Mouse (Mus musculus) erythroblast, embryonic 14.5 days (primary cell): ENCODE data around the gene Tcn2.

ENCODE experiments used
- GATA1 ChIP-seq: IDR thresholded peaks from 2 replicates; pipeline ENCODE4 v1.6.1; 2012; ENCODE audit warnings: low read length, inconsistent platforms, mixed read lengths
- TAL1 ChIP-seq: IDR thresholded peaks from 3 replicates; pipeline ENCODE4 v1.6.1; 2012; ENCODE audit warnings: low read length, inconsistent platforms, mixed read lengths

GRCm38 (mm10) chr11:3969837-3970236, 37.9 kb upstream of the Tcn2 start:
- no peak for TF ChIP-seq GATA1
- TF ChIP-seq TAL1 = no peak
